Mouse (Mus musculus) WW6 (cell line): ENCODE results near the gene Ankdd1b.
A peak's percentile ranks its signal among the peaks of the same experiment; 100 is the strongest.

Experiments
- DNase-seq: peaks from one replicate; pipeline ENCODE4 v3.0.0-alpha.2; 2013; ENCODE audit warnings: low read depth, low spot score

Gene Ankdd1b

DNA sequence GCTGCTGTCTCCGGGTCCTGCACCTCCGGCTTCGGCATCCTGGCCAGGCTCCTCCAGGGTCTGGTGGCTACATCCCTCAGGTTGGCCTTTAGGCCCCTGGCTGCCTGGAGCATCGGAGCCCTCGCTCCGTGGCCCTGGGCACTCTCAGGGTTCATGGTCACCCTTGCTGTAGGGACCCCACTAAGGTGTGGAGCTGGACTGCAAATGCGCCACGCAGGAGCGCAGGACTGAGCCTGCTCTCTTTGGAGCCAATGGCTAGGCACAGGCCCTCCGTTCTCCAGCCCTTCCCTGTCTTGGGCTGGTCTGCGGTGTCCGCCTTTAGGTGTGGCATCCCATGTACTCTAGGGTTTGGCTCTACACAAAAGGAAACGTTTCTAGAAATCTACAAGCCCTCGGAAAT, at the start of gene Ankdd1b:
Ankdd1b (minus strand) TSS at position 242 of the 400 bp plus-strand sequence.
- no peak for DNase-seq

GRCm38 (mm10) chr13:96517335-96517734, 46.3 kb upstream of the Ankdd1b start:
- DNase-seq = no peak

DNA sequence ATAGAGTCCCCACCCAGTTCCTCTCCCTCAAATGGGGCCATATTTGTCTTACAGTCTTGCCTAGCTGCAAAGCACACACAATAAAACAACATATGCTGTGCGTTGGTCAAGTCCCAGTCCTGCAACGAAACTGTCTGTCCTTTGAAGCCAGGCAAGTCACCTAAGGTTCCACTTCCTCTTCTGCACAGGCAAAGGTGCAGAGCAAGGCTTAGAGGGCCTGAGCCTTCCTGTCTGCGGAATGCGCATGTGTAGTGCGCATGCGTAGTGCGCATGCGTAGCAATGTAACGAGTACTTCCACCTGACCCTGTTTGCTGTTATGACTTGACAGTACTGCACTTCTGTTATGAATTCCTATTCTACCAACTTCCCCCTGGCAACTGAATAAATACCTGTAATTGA, 45.3 kb upstream of the Ankdd1b start:
- DNase-seq = no peak

DNA sequence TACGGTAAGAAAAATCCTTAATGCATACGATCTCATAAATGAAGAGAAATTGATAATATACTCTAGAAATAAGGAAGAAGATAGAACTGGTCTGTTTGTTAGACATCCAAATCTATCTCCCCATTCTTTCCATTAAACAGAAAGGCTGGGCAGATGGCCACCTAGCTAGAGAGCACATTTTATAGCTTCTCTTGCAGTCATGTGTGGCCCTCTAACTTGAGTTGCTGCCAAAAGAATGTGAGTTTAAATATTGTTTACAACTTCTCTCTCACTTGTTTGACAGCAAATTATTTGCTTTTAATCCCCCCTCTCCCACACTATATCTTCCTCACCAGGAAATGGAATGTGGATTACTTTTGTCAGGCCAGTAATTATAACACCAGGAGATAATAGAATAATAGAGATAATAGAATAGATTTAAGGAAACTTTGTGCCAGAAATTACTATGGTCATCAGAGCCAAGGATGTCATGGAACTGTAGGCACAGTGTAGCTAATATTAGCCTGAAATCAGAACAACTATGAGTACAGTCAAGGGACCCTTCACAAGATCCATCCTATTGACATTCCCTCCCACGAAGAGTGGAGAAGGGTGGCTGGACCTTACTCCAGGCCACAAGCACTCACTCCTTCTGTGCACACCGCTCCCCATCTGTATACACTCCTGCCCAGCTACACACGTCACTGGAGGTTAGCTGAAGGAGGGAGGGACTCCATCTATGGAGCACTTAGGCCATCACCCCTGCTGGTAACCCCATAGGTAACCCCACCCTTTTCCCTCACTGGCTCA, 43.4 kb upstream of the Ankdd1b start:
- DNase-seq = no peak

- no peak for DNase-seq
Observed at GRCm38 (mm10) chr13:96511893-96512292, 40.9 kb upstream of the Ankdd1b start.

DNA sequence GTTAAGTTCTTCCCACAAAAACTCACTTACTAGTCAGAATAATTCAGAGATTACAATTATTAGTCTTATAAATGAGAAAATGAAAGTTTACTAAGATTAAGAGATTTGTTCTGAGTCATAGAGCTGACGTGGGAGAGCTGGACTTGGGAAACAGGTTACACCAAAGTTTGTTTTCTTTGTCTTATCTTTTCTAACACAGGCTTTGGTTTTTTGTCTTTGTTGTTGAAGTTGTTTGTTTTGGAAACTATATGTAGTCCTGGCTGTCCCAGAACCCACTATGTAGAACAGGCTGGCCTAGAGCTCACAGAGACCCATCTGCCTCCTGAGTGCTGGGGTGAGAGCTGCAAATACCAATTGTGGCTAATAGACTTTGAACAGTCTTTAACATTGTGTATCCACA, 40.3 kb upstream of the Ankdd1b start:
- no peak for DNase-seq

- no peak for DNase-seq
Observed at GRCm38 (mm10) chr13:96510635-96511034, 39.6 kb upstream of the Ankdd1b start.

DNA sequence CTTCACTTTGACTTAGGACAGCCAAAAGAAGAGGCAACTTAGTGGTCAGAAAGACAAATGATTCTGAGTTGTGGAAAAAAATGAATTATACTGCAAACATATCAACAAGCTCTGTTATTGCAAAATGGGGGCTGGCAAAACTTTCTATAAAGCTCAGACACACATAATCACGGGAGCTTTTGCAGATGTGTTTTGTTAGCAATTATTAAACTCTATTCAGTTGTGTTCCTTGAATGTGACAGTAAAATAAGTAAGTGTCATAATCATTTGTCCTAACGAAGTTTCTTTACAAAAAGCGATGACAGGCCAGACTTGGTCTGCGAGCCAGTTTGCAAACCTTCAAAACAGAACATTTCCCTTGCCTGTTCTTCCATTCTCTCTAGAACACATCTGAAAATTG, 36.5 kb upstream of the Ankdd1b start:
- no peak for DNase-seq

- no peak for DNase-seq
Observed at GRCm38 (mm10) chr13:96506313-96506712, 35.3 kb upstream of the Ankdd1b start.

GRCm38 (mm10) chr13:96505661-96506060, 34.7 kb upstream of the Ankdd1b start:
- DNase-seq = no peak

DNA sequence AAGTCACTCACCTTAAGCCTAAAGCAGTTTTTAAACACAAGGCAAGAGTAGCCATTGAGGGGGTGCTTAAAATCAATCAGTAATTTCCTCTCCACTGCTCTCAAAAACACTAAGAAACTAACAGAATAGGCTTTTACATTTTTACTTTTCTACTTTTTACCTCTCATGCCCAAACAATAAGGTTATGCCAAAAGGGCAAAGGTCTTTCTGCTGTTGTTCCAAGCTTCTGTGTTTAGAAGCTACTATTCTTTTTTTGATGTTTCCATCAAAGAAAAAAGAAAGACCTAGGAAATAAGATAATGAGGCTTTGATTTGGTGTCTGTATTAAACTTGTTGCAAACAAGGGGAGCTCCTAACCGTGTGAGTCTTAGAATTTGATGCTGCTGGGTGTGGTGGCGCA, 28.9 kb upstream of the Ankdd1b start:
- no peak for DNase-seq

- DNase-seq = no peak
Observed at GRCm38 (mm10) chr13:96496630-96497029, 25.6 kb upstream of the Ankdd1b start.

GRCm38 (mm10) chr13:96490433-96490832, 19.4 kb upstream of the Ankdd1b start, which contains the start of gene Gm17622:
TSS of gene Gm17622 (plus strand) at chr13:96490733.
- DNase-seq = no peak

- DNase-seq = no peak
Observed at GRCm38 (mm10) chr13:96487968-96488367, 17.0 kb upstream of the Ankdd1b start.

DNA sequence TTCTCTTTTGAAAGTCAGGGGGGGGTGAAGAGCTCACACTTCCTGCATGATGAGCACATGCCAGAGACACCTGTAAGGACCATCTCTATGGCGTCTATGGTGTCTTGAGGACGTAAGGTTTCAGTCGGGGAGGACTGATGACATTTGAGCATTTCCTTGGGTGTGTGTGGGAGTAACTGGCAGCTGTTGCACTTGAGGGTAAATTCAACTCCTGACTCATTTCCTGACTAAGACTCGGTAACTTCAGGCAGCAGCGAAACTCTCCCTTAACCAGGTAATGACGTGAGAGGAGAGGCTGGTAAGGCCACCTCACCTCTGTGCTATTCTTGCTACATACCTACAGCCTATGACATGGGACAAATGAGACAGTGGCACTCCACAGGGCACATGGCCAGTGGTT, 16.2 kb upstream of the Ankdd1b start:
- no peak for DNase-seq

GRCm38 (mm10) chr13:96478991-96479390, 8.0 kb upstream of the Ankdd1b start:
- DNase-seq = no peak

DNA sequence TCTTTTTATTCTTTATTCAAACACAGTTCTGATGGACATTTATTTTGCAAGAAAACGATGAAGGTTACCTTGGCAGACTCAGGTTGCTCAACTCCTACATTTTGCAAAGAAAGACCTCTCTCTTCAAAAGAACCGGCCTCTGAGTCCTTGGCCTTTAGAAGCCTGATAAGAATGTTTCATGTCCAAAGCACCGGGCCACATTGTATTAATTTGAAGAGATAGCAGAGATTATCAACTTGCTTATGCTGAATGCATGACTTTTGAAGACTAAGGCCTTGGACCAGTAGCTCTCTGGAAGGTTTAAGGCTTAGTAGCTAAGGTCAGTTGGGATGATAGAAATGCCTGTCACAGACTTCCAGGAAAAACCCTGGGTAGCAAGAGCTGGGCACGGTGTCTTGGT, 6.2 kb upstream of the Ankdd1b start:
- DNase-seq = no peak

- DNase-seq = no peak
Observed at GRCm38 (mm10) chr13:96470556-96470955, 442 bp downstream of the Ankdd1b start.

GRCm38 (mm10) chr13:96468678-96469077, 2.3 kb downstream of the Ankdd1b start:
- DNase-seq = no peak

DNA sequence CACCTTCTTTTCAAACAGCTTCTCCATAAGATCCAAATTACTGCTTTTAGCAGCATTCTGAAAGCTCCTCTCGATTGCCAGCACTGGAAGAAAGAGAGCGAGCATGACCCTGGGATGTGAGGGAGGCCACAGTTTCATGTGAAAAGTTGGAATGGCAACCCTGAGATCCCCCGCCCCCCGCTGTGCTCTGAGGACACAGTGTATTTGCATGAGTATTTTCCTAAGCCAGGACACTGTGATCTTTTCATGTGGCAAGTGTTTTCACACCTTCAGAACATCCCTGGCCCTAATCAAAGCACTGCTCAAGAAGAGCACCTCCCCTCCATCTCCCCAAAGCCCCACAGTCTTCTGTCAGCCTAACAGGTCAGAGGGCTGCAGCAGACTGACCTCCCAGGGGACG, 5.7 kb downstream of the Ankdd1b start:
- DNase-seq = peak; percentile 14

- no peak for DNase-seq
Observed at GRCm38 (mm10) chr13:96462644-96463043, 8.4 kb downstream of the Ankdd1b start.

- no peak for DNase-seq
Observed at GRCm38 (mm10) chr13:96458606-96459005, 12.4 kb downstream of the Ankdd1b start.

DNA sequence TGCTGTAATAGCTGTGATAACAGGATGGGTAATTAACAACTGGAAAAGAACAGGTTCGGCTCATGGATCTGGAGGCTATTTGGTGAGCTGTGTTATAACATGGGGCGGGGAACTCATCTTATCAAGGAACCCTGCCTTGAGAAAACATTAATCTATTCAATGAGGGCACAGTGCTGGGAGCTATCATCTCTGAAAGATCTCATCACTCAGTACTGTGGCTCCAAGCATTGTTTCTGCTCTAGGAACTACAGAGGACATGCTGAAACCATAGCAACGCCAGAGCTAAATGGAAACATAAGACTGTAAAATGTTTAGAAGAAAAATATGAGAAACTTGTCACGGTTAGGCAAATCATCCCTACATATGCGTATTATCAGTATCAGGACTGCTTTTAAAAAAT, 13.0 kb downstream of the Ankdd1b start:
- no peak for DNase-seq

DNA sequence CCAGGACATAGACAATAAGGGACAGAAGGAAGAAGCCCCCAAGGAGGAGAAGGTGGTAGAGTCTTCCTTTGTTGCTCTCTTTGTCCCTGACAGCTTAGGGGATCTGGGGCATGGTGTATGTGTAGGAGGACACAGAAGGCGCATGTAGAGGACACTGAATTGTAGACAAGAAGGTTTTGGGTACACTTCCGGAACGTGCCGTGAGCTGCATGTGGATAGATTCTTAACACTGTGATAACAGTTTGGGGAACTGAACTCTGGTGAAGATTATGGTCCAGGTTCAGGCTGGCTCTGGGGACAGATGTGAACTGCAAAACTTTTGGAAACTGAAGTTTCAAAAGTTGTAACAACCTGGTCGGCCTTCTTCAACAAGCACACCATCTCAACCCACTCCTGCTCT, 13.4 kb downstream of the Ankdd1b start:
- no peak for DNase-seq
